Mouse (Mus musculus) heart, embryonic 16.5 days (tissue): ENCODE measurements around the gene Cd2bp2. TPM values are rescaled to one million over a fixed set of nuclear protein-coding genes. Genes with fewer than 3 reads are reported as not detected.

Experiments used
- ATAC-seq: fragments of 200-750 bp; cut with Nextera tagmentation; replicated peaks from 2 replicates; pipeline ENCODE4 v1.8.0; 2017; ENCODE audit warnings: moderate number of reproducible peaks; ENCODE audit not compliant: insufficient read depth, low FRiP score; ENCODE audit errors: extremely low read depth
- H3K27ac ChIP-seq: fragments of 300-500 bp; sonication (generic); 2 replicates; pipeline ENCODE4 v1.5.1; 2014; ENCODE audit warnings: mild to moderate bottlenecking, low read length, control low read depth, moderate library complexity
- H3K27me3 ChIP-seq: fragments of 300-500 bp; sonication (generic); 2 replicates; pipeline ENCODE4 v1.6.1; 2014; ENCODE audit warnings: low read length, mixed read lengths; ENCODE audit not compliant: control insufficient read depth, insufficient read depth
- H3K36me3 ChIP-seq: fragments of 300-500 bp; sonication (generic); 2 replicates; pipeline ENCODE4 v1.6.1; 2014; ENCODE audit not compliant: control insufficient read depth, insufficient read depth
- H3K4me1 ChIP-seq: fragments of 300-500 bp; sonication (generic); 2 replicates; pipeline ENCODE4 v1.6.1; 2014; ENCODE audit warnings: low read length, mixed read lengths; ENCODE audit not compliant: control insufficient read depth, insufficient read depth
- H3K4me2 ChIP-seq: fragments of 300-500 bp; sonication (generic); 2 replicates; pipeline ENCODE4 v1.6.1; 2014; ENCODE audit warnings: low read depth, mild to moderate bottlenecking, control low read depth, low read length
- H3K4me3 ChIP-seq: fragments of 300-500 bp; sonication (generic); 2 replicates; pipeline ENCODE4 v1.5.1; 2014; ENCODE audit warnings: mild to moderate bottlenecking, control low read depth, low read length
- H3K9ac ChIP-seq: fragments of 300-500 bp; sonication (generic); 2 replicates; pipeline ENCODE4 v1.6.1; 2014; ENCODE audit warnings: low read length, control low read depth
- H3K9me3 ChIP-seq: fragments of 300-500 bp; sonication (generic); replicated peaks from 2 replicates; pipeline ENCODE4 v1.6.1; 2016; ENCODE audit warnings: low read length; ENCODE audit not compliant: control insufficient read depth
- WGBS: fragments of 180-500 bp; shearing (Covaris S2); extraction: QIAGEN DNeasy Blood & Tissue Kit; methylation state at CpG from one replicate; pipeline ENCODE4 v1.1.7; 2014; 5-methylcytosine and 5-hydroxymethylcytosine counted together
- polyA plus RNA-seq: library from polyadenylated mRNA; unstranded; fragments of >200 nt; fragmentation: Nextera tagmentation; extraction: Ambion mirVana; gene quantifications from 2 replicates; pipeline ENCODE4 v1.2.1, GENCODE M21; 2015

The Cd2bp2 gene
- polyA plus RNA-seq: 42.2 and 44.4 TPM in 2 replicates

DNA sequence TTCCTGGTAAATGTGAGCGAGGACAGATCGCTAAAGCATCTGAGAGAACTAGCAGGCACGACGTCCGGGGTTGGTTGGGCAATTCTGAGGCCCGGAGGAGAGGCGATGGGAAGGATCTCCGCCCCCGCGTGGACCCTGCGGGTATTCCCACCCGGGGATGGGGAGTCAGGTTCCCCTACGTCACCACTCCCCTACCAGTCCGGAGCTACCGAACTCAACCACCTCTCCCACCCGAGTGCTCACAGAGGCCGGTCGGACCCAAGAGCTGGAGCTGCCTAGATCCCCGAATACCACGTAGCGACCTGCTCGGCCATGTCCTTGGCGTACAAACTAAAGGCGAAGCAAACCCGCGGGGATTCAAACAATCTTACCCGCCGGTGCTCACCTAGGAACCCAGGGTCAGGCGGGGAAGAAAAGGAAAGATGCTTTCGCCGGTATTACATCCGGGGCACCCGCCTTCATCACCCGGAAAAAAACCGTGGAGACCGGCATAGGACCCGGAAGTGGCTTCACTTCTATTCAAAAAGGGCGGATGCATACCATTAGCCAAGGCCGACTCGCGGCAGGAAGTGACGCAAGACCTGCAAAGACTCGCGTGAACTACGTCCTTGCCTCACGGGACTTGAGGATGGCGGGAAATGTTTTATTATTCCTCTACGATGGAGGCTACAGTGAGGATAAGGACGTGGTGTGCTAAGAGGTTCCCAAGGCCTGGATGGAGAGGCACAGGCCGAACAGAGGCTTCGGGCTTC lies at the start of gene Cd2bp2:
Gene Cd2bp2 (minus strand): TSS at position 507 of the 752 bp plus-strand sequence.
- under 1% methylated on average over 51 of the region's 51 CpGs for WGBS
- peak; percentile 96 for ATAC-seq
- Histone ChIP-seq H3K9me3 (no peaks in the 10 kb centered on the region), H3K36me3 (peaks cover 54% of the 10 kb centered on the region), H3K9ac (peak within 1 kb of the TSS; percentile 75), H3K4me3 (peak within 1 kb of the TSS; percentile 63), H3K27ac (peak within 1 kb of the TSS; percentile 80), H3K27me3 (no peaks in the 10 kb centered on the region), H3K4me1 (peaks cover 16% of the 10 kb centered on the region), H3K4me2 (peak within 1 kb of the TSS; percentile 89)

DNA sequence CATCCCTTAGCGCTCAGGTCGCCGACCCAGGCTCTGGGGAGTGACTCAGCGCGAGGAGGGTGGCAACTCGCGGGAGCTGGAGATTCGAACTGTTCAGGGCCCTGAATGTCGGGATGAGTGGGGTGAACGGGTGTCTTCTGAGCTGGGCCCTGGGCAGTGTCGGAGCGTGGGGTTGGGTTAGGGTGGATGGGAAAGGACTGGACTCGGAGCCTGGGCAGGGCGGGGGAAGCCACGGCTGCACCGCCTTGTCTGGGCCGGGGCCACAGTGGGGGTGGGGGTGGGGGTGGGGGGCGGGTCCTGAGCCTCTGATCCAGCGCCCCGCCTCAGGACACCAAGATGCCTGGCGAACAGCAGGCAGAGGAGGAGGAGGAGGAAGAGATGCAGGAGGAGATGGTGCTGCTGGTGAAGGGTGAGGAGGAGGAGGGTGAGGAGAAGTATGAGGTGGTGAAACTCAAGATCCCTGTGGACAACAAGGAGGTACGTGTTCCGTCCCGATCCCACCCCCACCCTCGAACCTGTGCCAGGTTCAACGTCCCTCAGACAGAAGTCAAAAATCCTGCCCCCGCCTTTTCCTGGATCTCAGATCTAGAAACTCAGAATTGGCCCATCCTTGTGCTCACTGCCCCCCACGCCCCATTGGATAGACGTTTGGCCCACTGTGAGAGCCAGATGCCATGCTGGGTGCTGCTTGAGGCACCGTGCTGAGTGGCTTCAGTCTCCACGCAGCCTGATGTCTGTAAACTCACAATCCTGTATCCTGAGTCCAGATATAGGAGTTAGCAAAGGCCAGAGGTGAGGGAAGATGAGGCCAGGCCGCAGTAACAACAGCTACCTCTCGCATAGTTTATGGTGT lies 49.0 kb upstream of the Cd2bp2 start:
- H3K9ac ChIP-seq: peak overlapping the region; percentile 97
- no peaks in the 10 kb centered on the region for H3K9me3 ChIP-seq
- 10% methylated on average over 33 of the region's 33 CpGs for WGBS
- peak overlapping the region; percentile 95 for H3K4me3 ChIP-seq
- no peaks in the 10 kb centered on the region for H3K27me3 ChIP-seq
- peak overlapping the region; percentile 93 for H3K27ac ChIP-seq
- peak overlapping the region; percentile 92 for H3K4me2 ChIP-seq
- ATAC-seq: peak; percentile 68
- H3K36me3 ChIP-seq: no peaks in the 10 kb centered on the region; the same call in none of the 2 replicates
- peaks cover 21% of the 10 kb centered on the region for H3K4me1 ChIP-seq

DNA sequence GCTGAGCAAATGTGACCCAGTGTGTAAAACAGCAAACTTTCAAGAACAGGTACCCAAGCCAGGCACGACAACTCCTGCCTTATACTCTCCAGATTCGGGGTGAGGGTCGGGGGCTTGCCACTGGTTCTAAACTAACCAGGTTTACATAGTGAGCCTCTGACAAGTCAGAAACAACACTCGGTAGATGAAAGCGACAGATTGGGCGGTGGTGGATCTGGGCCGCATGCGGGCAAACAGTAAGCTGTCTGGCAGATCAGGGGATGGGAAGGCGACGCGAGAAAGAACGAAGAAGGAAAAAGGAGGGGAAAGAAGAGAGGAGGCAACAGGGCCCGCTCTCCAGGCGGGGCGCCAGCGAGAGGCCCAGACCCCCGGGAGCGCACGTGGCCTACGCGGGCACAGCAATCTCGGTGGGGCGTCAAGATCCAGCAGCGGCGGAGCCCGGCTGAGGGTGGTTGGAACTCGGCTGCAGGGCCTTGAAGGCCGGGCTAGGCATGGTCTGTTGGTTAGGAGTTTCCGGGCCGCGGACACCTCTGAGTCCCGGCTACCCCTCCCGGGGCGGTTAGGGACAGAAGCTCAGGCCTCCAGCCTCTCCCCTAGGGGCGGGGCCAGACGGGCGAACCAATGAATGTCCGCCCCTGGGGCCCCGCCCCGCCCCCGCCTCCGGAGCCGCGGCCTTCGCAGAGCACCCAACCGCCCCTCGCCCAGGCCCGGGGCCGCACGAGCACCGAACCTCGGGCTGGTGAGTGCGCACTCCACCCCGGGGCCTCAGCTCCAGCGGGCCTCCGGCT lies 48.2 kb upstream of the Cd2bp2 start, which contains the start of gene Zfp771:
Gene Zfp771 (plus strand): TSS at position 405 of the 788 bp plus-strand sequence.
- peak; percentile 97 for ATAC-seq
- peaks cover 21% of the 10 kb centered on the region for H3K4me1 ChIP-seq
- peak within 1 kb of the TSS; percentile 92 for H3K4me2 ChIP-seq
- peaks cover 1% of the 10 kb centered on the region for H3K36me3 ChIP-seq
- H3K4me3 ChIP-seq: peak within 1 kb of the TSS; percentile 95
- 1% methylated on average over 56 of the region's 56 CpGs for WGBS
- H3K27ac ChIP-seq: peak within 1 kb of the TSS; percentile 93
- no peaks in the 10 kb centered on the region for H3K9me3 ChIP-seq
- H3K9ac ChIP-seq: peak within 1 kb of the TSS; percentile 97
- H3K27me3 ChIP-seq: no peaks in the 10 kb centered on the region

DNA sequence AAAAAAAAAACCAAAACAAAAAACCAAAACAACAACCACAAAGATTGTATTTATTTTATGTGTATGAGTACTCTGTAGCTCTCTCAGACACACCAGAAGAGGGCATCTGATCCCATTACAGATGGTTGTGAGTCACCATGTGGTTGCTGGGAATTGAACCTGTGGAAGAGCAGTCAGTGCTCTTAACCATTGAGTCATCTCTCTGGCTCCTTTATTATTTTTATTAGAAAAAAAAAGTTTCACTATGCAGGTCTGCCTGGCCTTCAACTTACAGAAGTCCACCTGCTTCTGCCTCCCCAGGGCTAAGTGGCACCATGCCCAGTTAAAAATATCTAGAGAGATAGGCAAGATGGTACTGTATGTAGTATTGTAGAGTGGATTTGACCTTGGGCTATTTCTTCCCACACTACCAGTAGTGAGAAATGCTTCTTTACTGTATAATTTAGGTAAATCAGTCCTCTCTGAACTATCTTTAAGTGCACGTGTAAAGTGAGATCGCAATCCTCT lies 47.6 kb upstream of the Cd2bp2 start:
- Histone ChIP-seq H3K4me3 (peak overlapping the region; percentile 95), H3K9ac (peak overlapping the region; percentile 97), H3K4me1 (peaks cover 21% of the 10 kb centered on the region), H3K36me3 (peaks cover 8% of the 10 kb centered on the region), H3K4me2 (peak overlapping the region; percentile 92), H3K27me3 (no peaks in the 10 kb centered on the region), H3K27ac (peak overlapping the region; percentile 93), H3K9me3 (no peaks in the 10 kb centered on the region)
- ATAC-seq: no peak
- 22% methylated on average over 2 of the region's 2 CpGs for WGBS

DNA sequence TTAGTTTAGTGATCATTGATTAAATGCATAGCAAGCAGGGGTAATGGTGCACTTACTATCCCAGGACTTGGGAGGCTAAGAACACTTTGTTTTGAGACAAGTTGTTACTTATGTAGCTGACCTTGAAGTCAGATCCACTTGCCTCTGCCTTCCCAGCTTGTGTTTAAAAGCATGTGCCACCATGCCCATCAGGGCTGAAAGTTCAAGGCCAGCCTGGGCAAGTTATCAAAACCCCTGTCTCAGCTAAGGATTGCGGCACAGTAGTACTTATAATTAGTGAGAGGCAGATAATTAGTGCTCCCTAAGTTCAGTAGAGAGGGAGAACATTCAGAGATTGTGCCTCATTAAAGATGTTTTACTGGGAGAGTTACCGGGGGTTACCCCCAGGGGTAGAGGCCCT lies 38.9 kb upstream of the Cd2bp2 start:
- H3K4me3 ChIP-seq: no peak overlapping the region
- H3K36me3 ChIP-seq: peaks cover 41% of the 10 kb centered on the region
- H3K27ac ChIP-seq: no peak overlapping the region
- no peaks in the 10 kb centered on the region for H3K27me3 ChIP-seq
- WGBS: 95% methylated on average over 2 of the region's 2 CpGs
- no peak for ATAC-seq
- peaks cover 24% of the 10 kb centered on the region for H3K4me1 ChIP-seq
- no peaks in the 10 kb centered on the region for H3K9me3 ChIP-seq
- H3K4me2 ChIP-seq: no peak overlapping the region
- no peak overlapping the region for H3K9ac ChIP-seq

DNA sequence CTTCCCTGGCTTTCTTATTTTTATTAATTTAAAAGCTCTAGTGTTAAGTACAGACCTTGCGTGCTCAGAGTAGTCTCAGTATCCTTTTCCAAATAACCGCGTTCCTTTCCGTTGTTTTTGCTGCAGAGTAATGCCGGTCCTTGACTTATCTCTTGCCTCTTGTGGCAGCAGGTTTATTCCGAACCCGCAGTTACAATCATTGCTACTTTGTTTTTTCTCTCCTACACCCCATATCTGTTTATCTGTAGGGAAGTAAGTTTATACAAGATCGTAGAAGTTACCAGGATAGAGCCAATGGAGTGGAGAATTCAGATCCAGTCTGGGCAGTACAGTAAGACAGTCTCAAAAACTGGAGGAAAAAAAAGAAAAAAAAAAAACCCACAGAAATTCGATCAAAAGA lies 37.9 kb upstream of the Cd2bp2 start:
- ATAC-seq: no peak
- H3K4me3 ChIP-seq: peak overlapping the region; percentile 96
- H3K36me3 ChIP-seq: peaks cover 41% of the 10 kb centered on the region
- H3K4me2 ChIP-seq: peak overlapping the region; percentile 92
- 3% methylated on average over 9 of the region's 9 CpGs for WGBS
- H3K9me3 ChIP-seq: no peaks in the 10 kb centered on the region
- peak overlapping the region; percentile 94 for H3K9ac ChIP-seq
- peaks cover 24% of the 10 kb centered on the region for H3K4me1 ChIP-seq
- H3K27me3 ChIP-seq: no peaks in the 10 kb centered on the region
- H3K27ac ChIP-seq: peak overlapping the region; percentile 99

DNA sequence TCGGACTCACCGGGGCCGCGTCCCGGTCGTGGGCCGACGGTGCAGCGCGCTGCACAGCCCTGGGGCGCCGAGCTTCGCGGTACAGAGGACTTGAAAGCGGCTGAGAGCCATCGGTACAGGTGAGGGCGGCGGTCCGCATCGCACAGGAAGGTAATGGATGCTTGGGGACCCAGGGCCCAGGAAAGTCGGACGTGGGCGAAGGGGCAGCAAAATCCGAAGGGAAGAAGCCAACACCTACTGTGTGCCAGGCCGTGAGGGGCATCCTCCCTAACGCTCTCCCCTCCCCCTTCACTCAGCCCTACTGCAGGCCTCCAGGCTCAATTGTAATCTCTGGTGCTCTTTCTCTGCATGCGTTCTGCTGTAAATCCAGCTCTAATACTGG lies 37.5 kb upstream of the Cd2bp2 start:
- H3K9ac ChIP-seq: peak overlapping the region; percentile 94
- under 1% methylated on average over 27 of the region's 27 CpGs for WGBS
- H3K27ac ChIP-seq: peak overlapping the region; percentile 99
- H3K27me3 ChIP-seq: no peaks in the 10 kb centered on the region
- no peaks in the 10 kb centered on the region for H3K9me3 ChIP-seq
- H3K4me2 ChIP-seq: peak overlapping the region; percentile 92
- ATAC-seq: peak; percentile 16
- peaks cover 24% of the 10 kb centered on the region for H3K4me1 ChIP-seq
- peaks cover 37% of the 10 kb centered on the region for H3K36me3 ChIP-seq
- H3K4me3 ChIP-seq: peak overlapping the region; percentile 96

DNA sequence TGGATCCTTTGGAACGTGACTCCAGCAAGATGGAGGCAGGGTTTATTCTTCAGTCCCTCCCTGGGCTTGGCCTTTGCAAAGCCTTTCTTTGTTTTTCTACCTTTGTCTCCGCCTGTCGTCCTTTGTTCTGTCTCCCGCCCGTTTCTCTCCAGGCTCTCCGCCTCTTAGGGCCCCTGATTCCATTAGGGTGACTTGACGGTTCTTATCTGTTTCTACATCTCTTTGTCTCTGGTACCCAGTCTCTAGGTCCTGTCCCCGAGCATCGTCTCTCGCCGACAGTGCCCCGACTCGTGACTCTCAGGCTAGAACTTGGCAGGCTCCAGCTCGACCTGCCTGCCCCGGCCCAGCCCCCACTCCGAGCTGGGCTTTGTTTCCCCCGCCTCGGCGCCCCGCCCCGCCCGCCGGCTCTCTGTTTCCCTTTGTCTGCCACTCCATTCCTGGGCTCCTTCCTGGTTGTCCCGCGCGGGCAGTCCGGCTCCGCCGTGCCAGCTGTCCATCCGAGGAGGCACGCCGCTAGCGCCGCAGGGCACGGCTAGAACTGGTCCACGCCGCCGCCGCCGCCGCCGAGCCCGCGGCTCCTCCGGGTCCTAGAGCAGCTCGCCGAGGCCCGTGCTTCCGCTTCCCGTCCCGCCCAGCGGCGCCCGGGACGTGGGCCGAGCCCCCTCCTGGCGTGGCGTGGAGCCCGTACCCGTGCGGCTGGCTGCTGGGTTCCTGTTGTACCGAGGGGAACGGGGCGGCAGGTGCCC lies 36.9 kb upstream of the Cd2bp2 start, which contains the start of the genes Zfp553 and Sept1:
Gene Zfp553 (plus strand): TSS at position 440 of the 746 bp plus-strand sequence.
Gene Sept1 (minus strand): TSS at position 509 of the 746 bp plus-strand sequence.
- no peaks in the 10 kb centered on the region for H3K9me3 ChIP-seq
- peak; percentile 87 for ATAC-seq
- H3K4me3 ChIP-seq: peak within 1 kb of the TSS; percentile 96
- H3K27me3 ChIP-seq: no peaks in the 10 kb centered on the region
- peaks cover 24% of the 10 kb centered on the region for H3K4me1 ChIP-seq
- peak within 1 kb of the TSS; percentile 92 for H3K4me2 ChIP-seq
- peak within 1 kb of the TSS; percentile 99 for H3K27ac ChIP-seq
- peaks cover 31% of the 10 kb centered on the region for H3K36me3 ChIP-seq
- peak within 1 kb of the TSS; percentile 94 for H3K9ac ChIP-seq
- under 1% methylated on average over 64 of the region's 64 CpGs for WGBS
